Mouse (Mus musculus) bone marrow, adult 2 months (tissue): ENCODE data around the gene Coro1a.

ENCODE experiments used
- CTCF ChIP-seq: fragments of 200-500 bp; IDR thresholded peaks from 2 replicates; pipeline ENCODE4 v1.5.1; 2011; ENCODE audit warnings: low read length, control low read depth; ENCODE audit not compliant: control insufficient read depth, insufficient read depth
- POLR2A ChIP-seq: fragments of 200-500 bp; IDR thresholded peaks from 2 replicates; pipeline ENCODE4 v1.6.1; 2011; ENCODE audit warnings: low read depth, mild to moderate bottlenecking, control low read depth, low read length, borderline replicate concordance; ENCODE audit not compliant: control insufficient read depth

DNA sequence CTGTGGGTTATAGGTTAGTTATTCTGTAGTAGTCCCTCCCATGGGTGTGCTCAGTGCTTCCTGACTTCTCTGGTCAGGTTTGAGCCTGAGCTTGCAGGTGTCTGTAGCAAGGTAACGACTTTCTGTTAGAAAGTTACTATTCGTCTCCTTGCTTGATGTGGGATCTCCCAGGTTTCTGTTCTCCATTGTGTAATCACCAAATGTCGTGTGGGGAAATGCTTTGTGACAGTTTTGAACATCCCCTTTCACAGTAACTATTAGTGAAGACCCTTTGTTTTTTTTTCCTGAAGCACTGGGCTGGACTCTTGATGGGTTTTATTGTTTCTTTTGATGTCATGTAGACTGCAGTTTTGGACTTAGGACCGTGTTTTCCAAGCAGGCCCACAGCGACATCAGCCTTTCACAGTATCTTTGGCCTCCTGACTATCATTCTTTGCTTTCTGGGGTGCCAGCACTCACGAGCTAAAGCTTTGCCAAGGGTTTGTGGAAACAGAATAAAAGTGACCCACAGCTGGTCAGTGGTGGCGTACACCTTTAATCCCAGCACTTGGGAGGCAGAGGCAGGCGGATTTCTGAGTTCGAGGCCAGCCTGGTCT, 40.0 kb downstream of the Coro1a start:
- TF ChIP-seq CTCF (no peak), POLR2A (no peak)
